Mouse (Mus musculus) left cerebral cortex, postnatal 14 days (tissue): ENCODE results near the gene Vmn1r22. TPM values are rescaled to one million over a fixed set of nuclear protein-coding genes. Genes with fewer than 3 reads are reported as not detected.
"Not testable (repeated sequence)": the region's sequence is repeated elsewhere in the genome, so short reads cannot be mapped to it uniquely, and the experiment has no call there.

Experiments
- DNase-seq, 2 experiments: peaks; one replicate each; pipeline ENCODE4 v3.0.0; 2021 to 2022; ENCODE audit warnings: low spot score in 2 of 2, mixed read lengths in 1 of 2
- intact Hi-C: fragments of 180-260 bp; cut with DNase I; formaldehyde crosslinking; loops from one replicate; pipeline ENCODE4 v1.15.1; 2025
- long read RNA-seq, 2 experiments: library from polyadenylated mRNA; stranded (forward); transcript quantifications; one replicate each; pipeline ENCODE4 v2.0.0; 2021
- total RNA-seq, 2 experiments: library from RNA; stranded (reverse); gene quantifications; 2 replicates each; pipeline ENCODE4 v1.2.3; 2021

Gene Vmn1r22
- total RNA-seq = not detected
- long read RNA-seq, experiment 1 = 0 reads
- long read RNA-seq, experiment 2 = 0 reads

- no peak for DNase-seq
- intact Hi-C loops = no loop called here
Observed at GRCm38 (mm10) chr6:57907928-57908327, at the start of gene Vmn1r22. TSS of gene Vmn1r22 (minus strand) at chr6:57908028.

- intact Hi-C loops = no loop called here
- no peak for DNase-seq
Observed at GRCm38 (mm10) chr6:57926738-57927137, 18.9 kb upstream of the Vmn1r22 start, which contains the start of gene Vmn1r23. TSS of gene Vmn1r23 (minus strand) at chr6:57926838.

- intact Hi-C loops = loop anchor here (5.0 kb wide), 2 partner anchors 117 to 287 kb away; no protein-coding TSS in a partner anchor
- peak; percentile 42 to 47 for DNase-seq
Observed at GRCm38 (mm10) chr6:57859043-57860042, 48.5 kb downstream of the Vmn1r22 start.

- intact Hi-C loops, DNase-seq: not testable (repeated sequence)
Observed at GRCm38 (mm10) chr6:57851177-57851576, 56.7 kb downstream of the Vmn1r22 start.

- intact Hi-C loops = no loop called here
- DNase-seq = no peak
Observed at GRCm38 (mm10) chr6:57850286-57850685, 57.5 kb downstream of the Vmn1r22 start, which contains the start of gene Vmn1r21. TSS of gene Vmn1r21 (minus strand) at chr6:57850343.

Other genes starting within 250 kb of the Vmn1r22 start
- 1 to 10 TPM; 7.2 to 7.6 TPM for gene Pyurf, start 215.9 kb downstream of the Vmn1r22 start, total RNA-seq
- gene Lancl2, start 205.5 kb downstream of the Vmn1r22 start, total RNA-seq = 100 to 1,000 TPM; 157 to 161 TPM
- gene Vopp1, start 82.9 kb downstream of the Vmn1r22 start, total RNA-seq = 100 to 1,000 TPM; 159 to 189 TPM
- not detected for gene Vmn1r21, start 57.7 kb downstream of the Vmn1r22 start, total RNA-seq
- not detected for gene Vmn1r23, start 18.8 kb upstream of the Vmn1r22 start, total RNA-seq
- gene Vmn1r24, start 53.5 kb upstream of the Vmn1r22 start, total RNA-seq = not detected
- gene Vmn1r25, start 72.8 kb upstream of the Vmn1r22 start, total RNA-seq = not detected
- gene Vmn1r26, start 107.1 kb upstream of the Vmn1r22 start, total RNA-seq = not detected